Mouse (Mus musculus) gastrocnemius, adult 18-20 months (tissue): ENCODE data around the gene Nhlrc1. TPM values are rescaled to one million over a fixed set of nuclear protein-coding genes. Genes with fewer than 3 reads are reported as not detected.
A peak's percentile ranks its signal among the peaks of the same experiment; 100 is the strongest.

Source experiments
- DNase-seq: peaks from one replicate; pipeline ENCODE4 v3.0.0; 2021; ENCODE audit warnings: low spot score
- total RNA-seq, 2 experiments: library from RNA; stranded (reverse); gene quantifications; 2 replicates each; pipeline ENCODE4 v1.2.3; 2021

The Nhlrc1 gene
- total RNA-seq, 2 experiments from 2014 or later, result 5.1 to 5.2 TPM

GRCm38 (mm10) chr13:47013740-47014139, 910 bp downstream of the Nhlrc1 start:
- no peak for DNase-seq

GRCm38 (mm10) chr13:47001590-47001989, 13.1 kb downstream of the Nhlrc1 start:
- DNase-seq, result no peak

- no peak for DNase-seq
Observed at GRCm38 (mm10) chr13:46999498-46999897, 15.2 kb downstream of the Nhlrc1 start.

- no peak for DNase-seq
Observed at GRCm38 (mm10) chr13:46997355-46997754, 17.3 kb downstream of the Nhlrc1 start.

- DNase-seq, result no peak
Observed at GRCm38 (mm10) chr13:46993274-46993551, 21.4 kb downstream of the Nhlrc1 start.

- no peak for DNase-seq
Observed at GRCm38 (mm10) chr13:46992516-46993273, 22.0 kb downstream of the Nhlrc1 start.

- no peak for DNase-seq
Observed at GRCm38 (mm10) chr13:46990376-46991011, 24.2 kb downstream of the Nhlrc1 start.

GRCm38 (mm10) chr13:46987941-46988340, 26.7 kb downstream of the Nhlrc1 start:
- no peak for DNase-seq

GRCm38 (mm10) chr13:46986208-46986607, 28.4 kb downstream of the Nhlrc1 start:
- DNase-seq, result no peak

GRCm38 (mm10) chr13:46983878-46984277, 30.8 kb downstream of the Nhlrc1 start:
- no peak for DNase-seq

GRCm38 (mm10) chr13:46979836-46980490, 34.7 kb downstream of the Nhlrc1 start:
- peak; percentile 5 for DNase-seq

GRCm38 (mm10) chr13:46976532-46976931, 38.1 kb downstream of the Nhlrc1 start:
- DNase-seq, result no peak

GRCm38 (mm10) chr13:46975930-46976329, 38.7 kb downstream of the Nhlrc1 start:
- DNase-seq, result no peak

- DNase-seq, result no peak
Observed at GRCm38 (mm10) chr13:46975031-46975551, 39.6 kb downstream of the Nhlrc1 start.

- no peak for DNase-seq
Observed at GRCm38 (mm10) chr13:46970286-46970945, 44.2 kb downstream of the Nhlrc1 start.

- DNase-seq, result no peak
Observed at GRCm38 (mm10) chr13:46968626-46969025, 46.0 kb downstream of the Nhlrc1 start.

GRCm38 (mm10) chr13:46967308-46967707, 47.3 kb downstream of the Nhlrc1 start:
- DNase-seq, result no peak

Other genes with a start within 250 kb of the Nhlrc1 start
- 10 to 100 TPM; 82.9 to 87.5 TPM for gene Kif13a, start 85.0 kb downstream of the Nhlrc1 start, total RNA-seq
- gene Kdm1b, start 28.6 kb upstream of the Nhlrc1 start, total RNA-seq, result 1 to 10 TPM; 7.9 to 8.6 TPM
- 1 to 10 TPM; 3.7 to 6.6 TPM for gene Tpmt, start 29.9 kb upstream of the Nhlrc1 start, total RNA-seq
- gene Dek, start 91.4 kb upstream of the Nhlrc1 start, total RNA-seq, result 10 to 100 TPM; 36.0 to 36.8 TPM
- 10 to 100 TPM; 17.5 to 29.4 TPM for gene Rnf144b, start 107.8 kb upstream of the Nhlrc1 start, total RNA-seq